Mouse (Mus musculus) cerebellum, postnatal 4 days (tissue): Measurements from ENCODE around the gene Tpt1.
"Not testable (repeated sequence)": the region's sequence is repeated elsewhere in the genome, so short reads cannot be mapped to it uniquely, and the experiment has no call there.

Experiments used
- DNase-seq, 2 experiments: peaks; one replicate each; pipeline ENCODE4 v3.0.0; 2022; ENCODE audit warnings: low spot score in 2 of 2, mixed read lengths in 1 of 2

Gene Tpt1

DNA sequence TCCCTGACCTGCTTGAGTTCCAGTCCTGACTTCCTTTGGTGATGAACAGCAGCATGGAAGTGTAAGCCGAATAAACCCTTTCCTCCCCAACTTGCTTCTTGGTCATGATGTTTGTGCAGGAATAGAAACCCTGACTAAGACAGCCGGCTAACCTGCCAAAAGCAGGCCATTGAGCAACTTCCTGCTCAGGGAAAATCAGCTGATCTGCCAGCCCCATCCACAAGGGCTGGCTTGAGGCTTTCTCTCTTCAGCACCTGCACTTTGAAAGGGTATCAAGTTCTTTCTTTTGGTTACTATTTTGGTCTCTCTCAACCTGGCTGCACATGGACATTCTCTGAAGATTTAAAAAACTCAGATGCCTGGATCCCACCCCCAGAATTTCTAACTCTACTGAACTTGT is 3.1 kb upstream of the Tpt1 start:
- DNase-seq = not testable (repeated sequence)

DNA sequence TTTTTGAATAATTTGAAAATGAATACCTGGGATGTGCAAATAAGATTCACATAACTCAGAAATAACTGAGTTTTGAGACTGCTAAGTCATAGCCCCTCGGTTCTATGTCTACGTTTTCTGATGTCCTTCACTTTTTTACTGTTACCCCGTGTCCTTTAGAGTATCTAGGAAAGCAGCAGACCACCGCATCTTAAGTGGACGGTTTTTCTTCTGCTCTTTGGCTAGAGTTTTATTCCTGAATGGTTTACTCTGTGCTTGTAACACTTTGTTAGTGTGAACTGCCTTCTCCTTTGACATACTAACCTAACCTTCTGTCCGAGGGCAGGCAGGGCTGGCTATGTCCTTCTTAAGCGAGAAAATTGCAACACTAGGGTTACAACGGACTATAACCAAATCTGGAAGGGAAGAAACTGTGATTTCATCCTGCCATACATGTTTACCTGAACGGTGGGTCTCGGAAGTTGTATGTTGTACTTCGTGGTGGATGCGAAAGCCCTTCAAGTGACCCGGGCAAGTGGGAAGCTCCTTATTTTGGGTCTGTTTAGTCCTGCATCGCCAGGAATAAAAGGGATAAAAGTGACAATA is 690 bp upstream of the Tpt1 start:
- DNase-seq = no peak

DNA sequence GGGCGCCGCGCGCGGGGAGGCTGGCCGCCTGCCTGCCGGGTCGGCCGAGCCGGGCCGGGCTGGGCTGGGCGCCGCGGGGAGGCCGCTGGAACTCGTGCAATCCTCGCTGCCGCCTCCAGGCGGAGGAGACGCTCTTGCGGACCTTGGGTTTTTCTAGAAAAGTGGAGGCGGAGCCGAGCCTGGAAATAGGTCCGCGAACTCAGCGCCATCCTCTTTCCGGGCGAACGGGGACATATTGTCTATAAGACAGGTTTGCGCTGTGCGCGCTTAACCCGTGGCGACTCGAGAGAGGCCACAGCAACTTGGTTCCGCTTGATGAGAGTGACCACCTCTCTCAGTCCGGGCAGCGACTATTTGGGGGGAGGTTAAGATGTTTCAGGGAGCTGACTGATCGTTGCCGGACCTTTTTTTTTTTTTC is 814 bp downstream of the Tpt1 start:
- peak; percentile 80 to 93 for DNase-seq

DNA sequence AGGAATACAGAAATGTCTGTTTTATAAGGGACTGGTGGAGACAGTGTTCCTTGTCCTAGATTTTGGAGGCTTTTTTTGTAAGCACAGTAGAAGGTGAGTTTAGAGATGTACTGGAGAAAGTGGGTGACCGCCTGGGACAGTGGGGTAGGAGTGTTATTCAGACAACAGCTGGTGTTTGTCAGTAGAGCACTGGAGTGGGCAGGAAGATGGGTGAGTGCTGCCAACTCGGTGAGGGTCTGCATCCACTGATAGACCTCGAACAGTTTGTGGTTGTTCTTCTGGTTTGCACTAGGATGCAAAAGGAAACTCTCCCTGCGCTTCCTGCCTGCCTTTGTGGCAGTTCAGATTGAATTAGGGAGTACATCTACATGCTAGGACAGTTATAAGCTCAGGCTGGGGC is 2.8 kb downstream of the Tpt1 start:
- DNase-seq = no peak

DNA sequence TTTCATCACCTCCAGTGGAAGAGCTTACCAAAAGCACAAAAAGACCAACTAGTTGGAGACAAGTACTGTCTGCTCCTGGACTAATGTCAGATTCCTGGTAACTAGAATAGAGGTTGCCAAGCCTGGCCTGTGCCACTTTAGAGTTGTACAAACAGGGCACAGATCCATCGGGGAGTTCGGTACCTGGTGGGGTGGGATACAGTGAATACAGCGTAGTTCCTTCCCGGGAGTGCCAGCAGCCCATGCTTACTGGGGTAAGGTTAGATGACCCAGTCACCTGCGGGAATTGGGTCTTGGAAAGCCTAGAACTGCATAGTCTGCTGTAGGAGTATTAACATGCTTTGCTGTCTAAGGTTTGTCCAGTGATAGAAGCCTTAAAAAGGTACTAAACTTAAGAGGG is 3.6 kb downstream of the Tpt1 start:
- DNase-seq = no peak

DNA sequence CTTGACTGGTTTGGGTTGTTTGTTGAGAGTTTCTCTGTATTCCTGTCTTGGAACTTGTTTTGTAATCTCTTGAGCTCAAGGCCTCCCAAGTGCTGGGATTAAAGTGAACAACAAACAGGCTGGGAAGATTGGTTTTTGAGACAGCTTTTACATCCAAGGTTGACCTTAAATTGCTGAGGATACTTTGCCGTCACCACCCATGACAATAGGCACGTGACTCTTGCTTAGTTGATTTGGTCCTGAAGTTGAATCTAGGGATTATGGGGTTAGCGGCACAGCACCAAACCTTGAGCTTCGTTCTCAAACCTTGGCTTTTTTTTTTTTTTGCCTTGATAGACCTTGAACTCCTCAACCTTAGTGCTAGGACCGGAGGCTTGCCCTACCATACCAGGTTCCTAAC is 4.3 kb downstream of the Tpt1 start:
- DNase-seq = no peak

DNA sequence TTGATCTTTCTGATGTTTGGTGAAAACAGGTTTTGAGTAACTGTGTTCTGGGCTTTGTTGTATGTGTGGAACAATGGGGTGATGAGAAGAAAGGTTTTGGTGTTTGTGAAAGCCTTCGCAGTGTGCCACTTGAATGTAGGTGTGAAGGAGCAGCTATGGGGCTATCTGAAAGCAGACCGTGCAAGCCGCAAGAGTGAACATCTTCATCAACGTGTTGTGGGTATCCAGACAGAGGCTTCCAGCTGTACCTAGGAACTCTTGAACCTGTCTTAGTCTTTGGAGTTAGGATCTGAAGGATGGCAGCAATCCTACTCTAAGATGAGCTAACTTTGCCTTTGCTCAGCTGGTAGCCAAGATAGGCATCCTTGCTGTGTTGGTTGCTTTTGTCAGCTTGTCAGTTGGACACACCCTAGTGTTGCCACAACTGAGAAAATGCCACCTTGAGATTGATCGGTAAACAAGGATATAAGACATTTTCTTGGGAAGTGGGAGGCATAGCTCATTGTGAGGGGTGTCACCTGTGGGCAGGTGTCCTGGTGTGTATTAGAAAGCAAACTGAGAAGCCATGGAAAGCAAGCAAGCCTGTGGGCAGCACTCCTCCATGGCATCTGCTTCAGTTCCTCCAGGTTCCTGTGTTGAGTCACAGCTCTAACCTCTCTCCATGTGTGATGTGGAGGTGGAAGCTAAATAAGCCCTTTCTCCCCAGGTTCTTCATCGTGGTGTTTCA is 5.1 kb downstream of the Tpt1 start:
- DNase-seq = no peak

DNA sequence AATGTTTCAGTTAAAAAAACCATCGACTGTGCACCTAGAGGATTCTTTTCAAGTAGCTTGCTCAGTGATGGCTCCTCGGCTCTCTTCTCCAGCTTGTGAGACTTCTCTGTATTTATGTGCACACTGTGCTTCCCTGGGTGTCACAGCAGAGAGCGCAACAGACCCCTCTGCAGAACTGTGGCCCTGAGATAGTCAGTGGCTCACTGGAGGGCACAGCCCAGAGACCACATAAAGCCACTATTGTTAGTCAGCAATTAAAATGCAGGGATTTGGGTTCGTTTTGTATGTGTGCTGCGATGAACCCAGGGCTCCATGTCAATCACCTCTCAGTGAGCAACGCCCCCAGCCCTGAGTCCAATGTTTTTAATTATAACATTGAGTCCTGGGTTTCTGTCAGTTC is 5.9 kb downstream of the Tpt1 start:
- no peak for DNase-seq

DNA sequence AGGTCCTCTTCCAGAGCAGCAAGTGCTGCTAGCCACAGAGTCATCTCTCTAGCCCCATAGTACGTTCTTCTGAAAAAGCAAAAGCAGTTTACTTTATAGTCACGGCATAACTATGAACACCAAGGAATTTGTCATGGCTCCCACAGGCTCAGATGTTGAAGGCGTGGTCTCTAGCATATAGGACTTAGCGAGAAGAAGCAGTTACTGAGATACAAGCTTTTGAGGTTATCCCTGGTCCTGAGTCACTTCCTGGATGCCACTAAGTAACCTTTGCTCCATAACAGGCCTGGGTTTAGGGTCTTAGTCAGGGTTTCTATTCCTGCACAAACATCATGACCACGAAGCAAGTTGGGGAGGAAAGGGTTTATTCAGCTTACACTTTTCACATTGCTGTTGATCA is 7.1 kb downstream of the Tpt1 start:
- no peak for DNase-seq

DNA sequence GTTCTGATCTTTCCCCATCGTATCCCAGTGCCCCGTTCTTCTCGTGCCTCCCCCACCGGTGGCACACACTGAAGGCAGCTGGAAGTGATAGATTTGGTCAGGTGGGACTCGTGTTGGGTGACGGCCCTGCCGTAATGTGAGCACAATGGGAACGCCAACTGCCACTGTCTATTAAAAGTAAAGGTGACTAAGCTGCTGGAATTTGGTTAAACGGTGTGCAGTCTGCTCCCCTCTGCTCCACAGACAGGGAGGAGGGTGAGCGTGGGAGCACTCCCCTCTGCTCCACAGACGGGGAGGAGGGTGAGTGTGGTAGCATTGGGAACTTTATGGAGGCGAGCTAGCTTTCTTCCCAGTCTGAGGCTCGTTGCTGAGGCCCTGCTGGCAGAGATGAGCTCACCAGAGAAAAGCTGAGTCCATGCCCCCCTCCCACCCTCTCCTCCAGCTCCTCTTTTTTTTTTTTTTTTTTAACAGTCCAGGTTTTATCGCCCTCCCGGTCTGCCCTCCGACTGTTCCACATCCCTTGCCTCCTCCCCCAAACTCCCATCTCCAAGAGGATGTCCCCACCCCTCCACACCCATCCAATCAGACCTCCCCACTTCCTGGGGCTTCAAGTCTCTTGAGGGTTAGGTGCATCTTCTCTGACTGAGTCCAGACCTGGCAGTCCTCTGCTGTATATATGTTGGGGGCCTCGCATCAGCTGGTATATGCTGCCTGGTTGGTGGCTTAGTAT is 10.5 kb downstream of the Tpt1 start:
- DNase-seq = no peak

DNA sequence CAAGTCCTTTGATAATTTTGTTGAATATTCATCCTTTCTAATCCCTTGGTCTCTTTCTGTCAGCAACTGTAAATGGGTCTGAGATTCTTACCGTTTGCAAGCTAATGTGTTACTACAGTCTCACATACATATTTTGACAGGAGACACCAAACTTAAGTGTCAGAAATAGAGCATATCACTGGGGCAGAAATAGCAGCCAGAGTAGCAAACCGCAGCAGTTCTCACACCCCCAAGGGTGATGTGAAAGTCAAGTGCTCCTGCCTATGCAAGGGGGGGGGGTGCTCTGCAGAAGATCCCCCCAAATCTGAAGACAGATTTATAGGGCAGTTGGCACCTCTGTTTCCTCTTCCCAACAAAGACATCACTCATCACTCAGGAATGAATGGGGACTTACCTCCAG is 13.3 kb downstream of the Tpt1 start:
- no peak for DNase-seq

DNA sequence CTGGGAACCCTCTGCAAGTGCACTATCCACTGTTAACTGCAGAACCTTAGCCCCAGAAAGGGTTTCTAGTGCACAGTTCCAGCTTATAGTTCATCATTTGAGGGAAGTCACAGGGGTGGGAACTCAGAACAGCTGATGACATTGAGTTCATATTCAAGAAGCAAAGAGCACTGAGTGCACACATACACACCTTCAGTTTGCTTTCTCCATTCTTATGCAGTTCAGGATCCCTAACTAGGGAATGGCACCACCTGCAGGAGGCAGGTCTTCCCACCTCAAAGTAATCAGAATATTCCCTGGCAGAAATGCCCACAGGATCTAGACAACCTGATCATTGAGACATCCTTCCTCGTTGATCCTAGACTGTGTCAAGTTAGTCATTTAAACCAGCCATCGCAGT is 14.7 kb downstream of the Tpt1 start:
- DNase-seq = no peak

DNA sequence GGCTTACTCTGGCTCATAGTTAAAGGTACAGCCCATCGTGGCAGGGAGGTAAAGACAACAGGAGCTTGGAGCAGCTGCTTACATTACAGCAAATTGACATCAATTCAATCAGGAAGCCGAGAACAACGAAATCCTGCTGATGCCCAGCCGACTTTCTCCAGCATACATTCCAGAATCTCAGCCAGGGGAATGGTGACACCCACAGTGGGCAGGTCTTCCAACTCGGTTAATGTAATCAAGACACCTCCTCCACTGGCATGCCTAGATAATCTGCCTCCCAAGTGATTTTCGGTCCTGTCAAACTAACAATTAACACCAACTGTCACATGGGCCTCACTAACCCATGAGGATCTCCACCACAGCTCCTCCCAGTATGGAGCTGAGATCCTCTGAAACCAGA is 17.8 kb downstream of the Tpt1 start:
- no peak for DNase-seq

DNA sequence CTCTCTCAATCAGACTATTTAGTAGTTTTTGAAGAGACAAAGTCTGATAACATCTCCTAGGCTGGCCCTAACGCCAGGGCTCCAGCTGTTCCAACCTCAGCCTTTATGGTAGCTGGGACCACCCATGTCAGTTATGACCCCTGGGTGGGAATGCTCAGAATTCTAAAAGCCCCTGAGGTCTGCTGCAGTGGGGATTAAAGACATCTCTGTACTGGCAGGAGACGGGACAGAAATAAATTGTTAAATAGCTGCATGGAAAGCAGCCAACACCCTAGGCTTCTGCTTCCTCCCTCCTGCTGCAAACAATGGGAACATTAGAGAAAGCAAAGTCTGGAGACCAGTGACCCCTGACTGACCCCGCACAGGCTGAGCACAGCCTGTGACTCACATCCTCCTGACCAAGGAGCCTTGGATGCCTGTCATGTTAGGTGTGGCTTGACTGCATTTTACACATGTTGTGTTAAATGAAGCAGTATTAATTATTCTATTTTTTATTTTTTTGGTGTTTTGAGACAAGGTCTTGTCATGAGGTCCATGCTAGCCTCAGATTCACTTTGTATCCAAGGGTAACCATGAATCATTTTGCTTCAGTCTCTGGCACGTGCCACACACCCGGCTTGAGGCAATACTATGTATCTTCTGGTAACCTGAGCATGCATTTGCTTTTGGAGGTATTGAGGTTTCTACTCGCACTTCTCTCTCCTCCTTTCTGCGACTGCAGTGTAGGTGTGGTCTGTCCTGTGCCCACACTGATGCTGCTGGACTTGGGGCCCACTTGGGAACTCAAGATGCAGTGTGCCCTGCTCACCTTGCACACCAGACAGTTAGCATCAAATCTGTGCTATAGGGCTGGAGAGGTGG is 18.9 kb downstream of the Tpt1 start:
- no peak for DNase-seq

DNA sequence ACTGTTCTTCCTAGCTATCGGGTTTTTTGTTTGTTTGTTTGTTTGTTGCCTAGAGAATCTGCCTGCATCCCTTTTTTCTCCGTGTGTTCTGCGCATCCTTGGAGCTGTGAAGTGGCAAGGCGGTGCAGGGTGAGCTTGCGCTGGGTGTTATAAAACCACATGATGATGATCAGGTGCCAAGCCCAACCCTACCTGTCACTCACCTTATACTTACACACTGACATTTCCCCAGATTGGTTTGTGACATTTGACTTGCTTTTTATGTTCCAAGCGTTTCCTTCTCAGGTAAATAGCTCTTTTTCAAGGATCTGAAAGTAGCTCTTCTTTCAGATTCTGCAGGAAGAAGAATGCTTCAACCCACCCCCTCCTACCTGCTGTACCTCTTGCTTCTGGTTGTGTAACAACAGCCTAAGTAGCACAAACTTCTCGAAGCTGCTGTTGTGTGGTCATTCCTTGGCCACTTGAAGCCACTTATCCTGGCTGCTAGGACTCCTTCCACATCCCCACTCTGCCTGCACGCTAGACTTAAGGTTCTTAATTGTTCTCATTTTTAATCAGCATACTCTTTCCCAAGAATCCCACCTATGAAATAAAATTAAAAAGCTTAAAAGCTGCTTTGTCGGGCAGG is 21.9 kb downstream of the Tpt1 start:
- DNase-seq = no peak

DNA sequence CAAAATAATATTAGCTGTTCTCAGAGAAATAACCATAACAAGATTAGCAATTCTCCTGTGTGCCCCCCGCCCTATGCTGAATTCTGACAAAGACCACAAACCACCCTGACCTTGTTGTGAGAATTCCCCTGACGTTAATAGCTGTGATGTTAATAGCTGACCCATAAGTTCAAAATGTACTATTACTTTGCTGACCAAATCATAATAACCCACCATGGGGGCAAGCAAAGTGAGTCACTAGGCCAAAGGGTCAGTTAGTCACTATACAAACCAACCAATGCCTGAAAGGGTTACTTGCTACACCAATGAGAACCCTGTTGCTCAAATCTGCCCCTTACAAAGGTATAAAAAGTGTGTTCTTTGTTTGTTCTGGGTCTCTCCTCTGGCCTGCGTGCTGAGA is 23.1 kb downstream of the Tpt1 start:
- DNase-seq = not testable (repeated sequence)

DNA sequence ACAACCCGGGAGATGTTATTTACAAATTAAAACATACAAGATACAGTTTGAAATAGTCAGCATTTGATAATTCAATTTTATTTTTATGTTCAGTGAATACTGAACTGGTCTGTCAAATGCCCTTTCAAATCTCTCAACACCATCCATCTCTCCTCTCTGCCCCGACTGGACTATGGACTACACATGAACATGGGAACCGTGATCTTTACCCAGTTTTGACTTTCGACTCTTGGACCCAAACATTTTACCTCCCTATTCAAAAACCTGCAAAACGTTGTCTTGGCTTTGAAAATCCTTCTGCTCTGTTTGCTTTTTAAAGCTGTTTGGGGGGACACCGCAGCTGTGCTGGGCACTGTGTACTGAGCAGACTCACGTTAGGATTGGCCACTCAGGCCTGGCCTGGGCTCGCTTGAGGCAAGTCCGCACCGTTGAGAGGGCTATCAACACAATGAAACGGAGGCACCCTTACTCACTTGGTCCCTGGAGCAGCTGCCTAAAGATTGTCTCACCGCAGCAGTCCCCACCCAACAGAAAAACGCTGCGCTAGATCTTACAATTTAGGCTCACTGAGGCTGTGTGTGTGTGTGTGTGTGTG is 25.0 kb downstream of the Tpt1 start:
- DNase-seq = no peak

DNA sequence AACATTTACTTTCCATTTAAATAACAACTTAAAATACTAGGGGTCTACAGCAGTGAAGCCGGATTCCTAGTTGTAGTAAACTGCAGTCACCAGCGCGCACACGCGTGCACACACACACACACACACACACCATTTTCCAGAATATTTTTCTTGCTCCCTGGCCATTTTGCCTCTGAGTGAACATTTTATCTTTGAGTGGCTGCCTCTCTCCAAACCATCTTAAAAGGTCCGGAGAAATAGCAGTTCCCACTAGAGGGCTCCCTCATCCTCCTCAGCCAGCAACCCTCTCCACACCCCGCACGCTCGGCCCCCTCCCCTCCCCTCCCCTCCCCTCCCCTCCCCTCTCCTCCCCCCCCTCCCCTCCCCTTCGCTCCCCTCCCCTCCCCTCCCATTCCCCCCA is 25.7 kb downstream of the Tpt1 start:
- DNase-seq = peak in 1 of 2 experiments; percentile 52

DNA sequence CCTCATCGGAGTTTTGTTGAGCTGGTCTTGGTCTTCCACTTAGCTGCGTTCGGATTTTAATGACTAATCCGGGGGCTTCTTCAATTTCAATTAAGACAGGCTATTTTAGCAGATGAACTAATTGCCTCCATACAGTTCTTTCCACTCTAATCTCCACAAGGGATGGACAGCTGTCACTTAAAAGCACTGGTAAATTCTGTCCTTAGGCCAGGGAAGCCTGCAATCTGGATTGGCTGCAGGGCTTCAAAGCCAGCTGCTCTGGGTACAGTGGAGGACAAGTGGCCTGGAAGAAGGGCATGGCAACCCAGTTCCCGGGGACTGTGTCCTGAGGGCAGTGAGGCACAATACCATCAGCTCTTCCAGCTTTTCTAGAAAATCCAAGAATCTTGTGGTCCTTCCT is 26.2 kb downstream of the Tpt1 start:
- no peak for DNase-seq

DNA sequence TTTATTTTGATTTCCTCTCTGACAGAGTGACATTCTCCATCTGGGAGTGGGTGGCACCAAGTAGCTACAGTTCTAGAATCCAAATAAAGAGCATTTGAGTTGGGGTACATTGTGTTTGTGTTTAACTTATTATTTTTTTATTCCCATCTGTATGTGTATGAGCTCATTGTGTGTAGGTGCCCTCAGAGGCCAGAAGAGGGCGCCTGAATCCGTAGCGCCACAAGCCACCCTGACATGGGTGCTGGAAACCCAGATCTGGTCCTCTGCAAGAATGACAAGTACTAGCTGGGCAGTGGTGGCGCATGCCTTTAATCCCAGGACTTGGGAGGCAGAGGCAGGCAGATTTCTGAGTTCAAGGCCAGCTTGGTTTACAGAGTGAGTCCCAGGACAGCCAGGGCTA is 26.9 kb downstream of the Tpt1 start:
- DNase-seq = no peak

DNA sequence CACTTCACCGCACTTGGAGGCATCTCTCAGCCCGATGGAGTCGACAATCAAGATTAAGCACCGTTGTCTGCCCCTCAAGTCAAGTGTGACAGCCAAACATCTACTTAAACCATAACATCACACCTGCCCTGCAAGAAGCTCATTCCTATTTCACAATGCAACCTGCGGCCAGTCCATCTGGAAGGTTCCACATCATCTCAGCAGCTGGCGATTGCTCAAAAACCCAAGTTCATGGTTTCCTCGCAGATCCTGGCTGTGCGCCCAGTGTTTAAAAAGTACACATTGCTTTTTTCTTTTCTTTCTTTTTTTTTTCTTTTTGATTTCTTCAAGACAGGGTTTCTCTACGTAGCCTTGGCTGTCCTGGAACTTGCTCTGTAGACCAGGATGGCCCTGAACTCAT is 28.7 kb downstream of the Tpt1 start:
- no peak for DNase-seq
